Mouse (Mus musculus): ENCODE data around the gene Camkv. TPM values are rescaled to one million over a fixed set of nuclear protein-coding genes. Genes with fewer than 3 reads are reported as not detected.

Camkv gene
- polyA plus RNA-seq, 1 experiment from 2014 or later: 2.0 TPM

DNA sequence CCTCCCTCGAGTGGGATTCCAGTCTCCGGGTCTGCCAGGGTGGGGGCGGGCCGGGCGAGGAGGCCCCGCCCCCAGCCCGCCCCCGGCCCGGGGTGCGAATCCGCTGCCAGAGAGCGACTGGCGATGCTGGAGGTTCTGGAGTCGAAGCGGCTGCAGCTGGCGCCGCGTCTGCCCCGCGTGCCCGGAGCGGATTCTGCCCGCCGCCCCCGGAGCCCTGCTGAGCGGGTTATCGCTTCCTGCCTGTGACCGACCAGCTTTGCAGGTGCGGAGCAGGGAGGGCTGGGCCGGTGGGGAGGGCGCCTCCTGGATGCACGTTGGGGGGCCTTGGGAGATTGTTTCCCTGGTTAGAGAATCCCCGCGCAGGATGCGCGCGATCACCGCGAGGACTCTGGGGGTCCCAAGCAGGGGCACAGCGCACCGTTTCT lies 328 bp downstream of the Camkv start:
- WGBS: 1% methylated on average over 37 of the region's 41 CpGs
- ATAC-seq (ENCODE audit: low FRiP score, low TSS enrichment): peak; percentile 42

DNA sequence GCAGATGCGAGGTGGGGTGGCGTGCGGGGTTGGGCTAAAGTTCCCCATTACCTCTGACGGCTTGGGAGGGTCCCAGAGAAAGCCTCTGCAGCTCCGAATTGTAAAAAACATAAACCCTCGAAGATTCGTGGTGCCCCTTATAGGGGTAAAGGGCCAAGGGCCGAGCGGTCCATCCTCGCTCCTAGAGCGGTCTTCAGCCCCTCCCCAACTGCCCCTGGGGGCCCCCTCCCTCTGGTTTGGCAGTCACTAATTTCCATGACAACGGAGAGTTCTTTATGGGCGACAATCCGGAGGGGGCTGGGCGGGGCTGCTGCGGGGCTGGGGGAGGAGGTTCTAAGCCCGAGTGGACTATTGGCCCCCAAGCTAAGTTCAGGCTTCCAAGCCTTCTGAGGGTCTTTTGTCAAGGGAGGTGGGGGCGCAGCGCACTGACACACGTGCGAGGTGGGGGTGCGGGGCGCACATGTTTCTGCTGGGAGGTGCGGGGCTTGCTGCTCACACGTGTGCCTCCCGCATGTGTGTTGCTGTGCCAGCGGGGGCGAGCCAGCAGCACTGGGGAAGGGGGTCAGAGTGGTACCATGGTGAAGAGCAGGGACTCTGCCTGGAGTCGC lies 845 bp downstream of the Camkv start:
- Histone ChIP-seq H3K4me2 (replicated peaks; ENCODE audit: low read depth, low read length) (peak overlapping the region; percentile 88), H3K27ac (ENCODE audit: low read length) (no peak overlapping the region), H3K4me1 (ENCODE audit: insufficient read depth, low read length) (peaks cover 5% of the 10 kb centered on the region), H3K9me3 (ENCODE audit: low read length) (no peaks in the 10 kb centered on the region), H3K9ac (replicated peaks; ENCODE audit: low read length) (peak overlapping the region; percentile 58), H3K4me3 (ENCODE audit: low read length) (peak overlapping the region; percentile 53), H3K27me3 (ENCODE audit: insufficient read depth, low read length) (peaks cover 12% of the 10 kb centered on the region), H3K36me3 (ENCODE audit: insufficient read depth, low read length) (no peaks in the 10 kb centered on the region)
- whole genome bisulfite sequencing: under 1% methylated on average over 29 of the region's 29 CpGs
- ATAC-seq (ENCODE audit: low FRiP score, low TSS enrichment): peak; percentile 62

More for the DNA sequence above, 328 bp downstream of the Camkv start:
- peak overlapping the region; percentile 53 for H3K4me3 ChIP-seq (ENCODE audit: low read length)
- no peaks in the 10 kb centered on the region for H3K36me3 ChIP-seq (ENCODE audit: insufficient read depth, low read length)
- H3K27me3 ChIP-seq (ENCODE audit: insufficient read depth, low read length): peaks cover 12% of the 10 kb centered on the region
- H3K9ac ChIP-seq (replicated peaks; ENCODE audit: low read length): peak overlapping the region; percentile 58
- peak overlapping the region; percentile 88 for H3K4me2 ChIP-seq (replicated peaks; ENCODE audit: low read depth, low read length)
- H3K4me1 ChIP-seq (ENCODE audit: insufficient read depth, low read length): peaks cover 5% of the 10 kb centered on the region
- H3K9me3 ChIP-seq (ENCODE audit: low read length): no peaks in the 10 kb centered on the region
- H3K27ac ChIP-seq (ENCODE audit: low read length): no peak overlapping the region

DNA sequence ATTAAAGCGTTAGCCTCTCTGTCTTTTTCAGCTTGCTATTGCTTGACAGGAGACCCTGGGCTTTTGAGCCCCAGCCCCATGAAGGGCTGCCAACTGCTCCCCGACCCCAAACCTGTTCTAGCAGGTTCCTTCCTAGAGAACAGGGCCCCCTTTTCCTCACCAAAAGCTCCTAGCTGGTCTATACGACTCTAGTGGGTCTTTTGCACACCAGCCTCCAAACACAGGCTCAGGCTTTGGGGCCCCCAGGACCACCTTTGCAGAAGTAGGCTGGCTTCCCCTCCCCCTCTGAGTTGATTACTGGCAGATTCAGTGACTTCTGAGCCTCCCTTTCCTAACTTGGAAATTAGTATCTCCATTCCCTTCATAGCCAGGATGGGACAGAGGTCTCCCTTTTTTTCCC lies 1.4 kb downstream of the Camkv start:
- no peak overlapping the region for H3K4me3 ChIP-seq (ENCODE audit: low read length)

DNA sequence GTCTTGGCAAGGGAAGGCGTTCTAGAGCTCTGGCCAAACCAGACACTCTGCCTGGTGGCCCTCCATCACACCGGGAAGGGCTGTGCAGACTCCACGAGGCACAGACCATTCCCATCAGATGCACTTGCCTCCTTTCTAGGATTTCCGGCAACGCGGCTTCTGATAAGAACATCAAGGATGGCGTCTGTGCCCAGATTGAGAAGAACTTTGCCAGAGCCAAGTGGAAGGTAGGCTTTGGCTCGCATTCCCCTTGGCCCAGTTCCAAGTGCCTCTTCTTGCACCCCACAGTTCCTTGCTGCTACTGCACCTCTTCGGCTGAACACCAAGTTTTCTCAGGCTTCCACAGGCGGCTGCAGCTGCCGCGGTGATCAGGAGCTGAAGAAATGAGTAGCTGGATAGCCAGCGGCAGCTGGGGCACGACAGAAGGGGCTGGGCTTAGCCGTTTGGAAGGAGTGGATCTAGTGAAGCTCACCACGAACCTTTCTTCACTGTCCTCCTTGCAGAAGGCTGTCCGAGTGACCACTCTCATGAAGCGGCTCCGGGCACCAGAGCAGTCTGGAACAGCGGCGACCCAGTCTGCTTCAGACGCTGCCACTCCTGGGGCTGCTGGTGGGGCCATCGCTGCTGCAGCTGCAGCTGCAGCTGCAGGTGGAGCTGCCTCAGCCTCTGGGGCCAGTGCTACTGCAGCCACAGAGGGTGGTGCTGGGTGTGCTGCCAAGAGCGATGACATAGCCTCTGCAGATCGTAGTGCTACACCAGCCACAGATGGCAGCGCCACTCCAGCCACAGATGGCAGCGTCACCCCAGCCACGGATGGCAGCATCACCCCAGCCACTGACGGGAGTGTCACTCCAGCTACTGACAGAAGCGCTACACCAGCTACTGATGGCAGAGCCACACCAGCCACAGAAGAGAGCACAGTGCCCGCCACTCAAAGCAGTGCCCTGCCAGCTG lies 12.0 kb downstream of the Camkv start:
- WGBS: 89% methylated on average over 31 of the region's 31 CpGs
- Histone ChIP-seq H3K4me1 (ENCODE audit: insufficient read depth, low read length) (peaks cover 14% of the 10 kb centered on the region), H3K4me3 (ENCODE audit: low read length) (no peak overlapping the region), H3K4me2 (replicated peaks; ENCODE audit: low read depth, low read length) (no peak overlapping the region), H3K9me3 (ENCODE audit: low read length) (no peaks in the 10 kb centered on the region), H3K27ac (ENCODE audit: low read length) (no peak overlapping the region), H3K36me3 (ENCODE audit: insufficient read depth, low read length) (no peaks in the 10 kb centered on the region), H3K27me3 (ENCODE audit: insufficient read depth, low read length) (no peaks in the 10 kb centered on the region), H3K9ac (replicated peaks; ENCODE audit: low read length) (no peak overlapping the region)
- no peak for ATAC-seq (ENCODE audit: low FRiP score, low TSS enrichment)

More for the DNA sequence above, 1.4 kb downstream of the Camkv start:
- H3K27me3 ChIP-seq (ENCODE audit: insufficient read depth, low read length): peaks cover 12% of the 10 kb centered on the region
- no peak overlapping the region for H3K27ac ChIP-seq (ENCODE audit: low read length)
- whole genome bisulfite sequencing: 15% methylated on average over 3 of the region's 3 CpGs
- H3K9ac ChIP-seq (replicated peaks; ENCODE audit: low read length): no peak overlapping the region
- H3K9me3 ChIP-seq (ENCODE audit: low read length): no peaks in the 10 kb centered on the region
- no peak for ATAC-seq (ENCODE audit: low FRiP score, low TSS enrichment)
- H3K4me2 ChIP-seq (replicated peaks; ENCODE audit: low read depth, low read length): no peak overlapping the region; the same call in 1 of the 2 replicates
- peaks cover 5% of the 10 kb centered on the region for H3K4me1 ChIP-seq (ENCODE audit: insufficient read depth, low read length)
- H3K36me3 ChIP-seq (ENCODE audit: insufficient read depth, low read length): no peaks in the 10 kb centered on the region

DNA sequence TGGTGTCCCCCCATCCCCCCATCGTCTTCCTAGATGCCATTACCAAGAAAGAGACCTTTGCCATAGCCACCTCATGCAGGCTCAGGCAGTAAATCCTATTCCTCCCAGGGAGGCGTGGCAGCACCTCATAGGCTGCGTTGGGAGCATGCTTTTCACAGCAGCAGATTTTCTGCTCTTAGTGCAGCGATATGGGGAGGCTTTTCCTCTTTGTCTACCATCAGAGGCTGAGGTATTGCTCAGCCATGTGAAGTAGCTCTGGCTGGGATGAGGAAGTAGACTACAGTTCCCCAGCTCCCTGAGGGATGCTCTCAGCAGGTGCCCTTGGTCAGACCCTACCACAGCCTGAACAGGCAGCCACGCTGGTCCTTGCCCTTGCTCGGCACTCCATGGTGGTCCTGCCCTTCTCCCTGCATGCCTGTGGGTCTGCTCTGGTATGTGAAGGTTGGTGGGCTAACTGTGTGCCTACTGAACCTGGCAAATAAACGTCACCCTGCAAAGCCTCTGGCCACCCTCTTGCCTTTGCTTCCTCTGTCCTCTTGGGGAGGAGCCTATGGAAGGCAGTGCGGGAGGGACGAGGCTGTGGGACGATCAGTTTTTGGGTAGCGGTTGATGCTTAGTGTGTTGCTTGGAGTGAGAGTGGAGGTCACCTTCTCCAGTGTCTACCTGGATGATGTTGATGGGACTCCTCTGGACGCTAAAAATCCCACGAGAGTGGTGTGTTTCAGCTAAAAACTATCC lies 13.9 kb downstream of the Camkv start:
- Histone ChIP-seq H3K9me3 (ENCODE audit: low read length) (no peaks in the 10 kb centered on the region), H3K27me3 (ENCODE audit: insufficient read depth, low read length) (no peaks in the 10 kb centered on the region), H3K9ac (replicated peaks; ENCODE audit: low read length) (no peak overlapping the region), H3K36me3 (ENCODE audit: insufficient read depth, low read length) (no peaks in the 10 kb centered on the region), H3K27ac (ENCODE audit: low read length) (no peak overlapping the region), H3K4me1 (ENCODE audit: insufficient read depth, low read length) (peaks cover 14% of the 10 kb centered on the region), H3K4me3 (ENCODE audit: low read length) (no peak overlapping the region), H3K4me2 (replicated peaks; ENCODE audit: low read depth, low read length) (no peak overlapping the region)
- WGBS: 82% methylated on average over 13 of the region's 13 CpGs
- no peak for ATAC-seq (ENCODE audit: low FRiP score, low TSS enrichment)

DNA sequence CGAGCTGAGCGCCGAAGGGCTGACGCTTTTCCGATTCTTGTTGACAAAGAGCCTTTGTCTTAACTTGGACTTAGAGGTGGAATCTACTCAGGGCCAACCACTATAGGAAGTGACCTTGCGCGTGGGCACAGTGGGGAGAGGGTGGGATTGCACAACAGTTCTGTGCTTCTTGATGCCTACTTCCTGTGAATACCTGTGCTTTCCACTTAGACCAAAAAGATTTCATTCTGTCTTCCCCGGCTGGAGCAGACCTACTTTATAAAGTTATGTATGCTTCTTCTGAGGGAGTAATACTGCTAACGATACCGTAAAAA lies 14.4 kb downstream of the Camkv start, which contains the start of gene Traip:
Gene Traip, plus strand, starts transcription at position 215 of the 314 bp plus-strand sequence.
- no peaks in the 10 kb centered on the region for H3K9me3 ChIP-seq (ENCODE audit: low read length)
- H3K4me2 ChIP-seq (replicated peaks; ENCODE audit: low read depth, low read length): peak within 1 kb of the TSS; percentile 92
- 87% methylated on average over 10 of the region's 10 CpGs for WGBS
- peak within 1 kb of the TSS; percentile 69 for H3K4me3 ChIP-seq (ENCODE audit: low read length)
- no peaks in the 10 kb centered on the region for H3K36me3 ChIP-seq (ENCODE audit: insufficient read depth, low read length)
- ATAC-seq (ENCODE audit: low FRiP score, low TSS enrichment): no peak
- H3K27ac ChIP-seq (ENCODE audit: low read length): peak within 1 kb of the TSS; percentile 79
- H3K4me1 ChIP-seq (ENCODE audit: insufficient read depth, low read length): peaks cover 14% of the 10 kb centered on the region
- H3K27me3 ChIP-seq (ENCODE audit: insufficient read depth, low read length): no peaks in the 10 kb centered on the region
- peak within 1 kb of the TSS; percentile 81 for H3K9ac ChIP-seq (replicated peaks; ENCODE audit: low read length)

DNA sequence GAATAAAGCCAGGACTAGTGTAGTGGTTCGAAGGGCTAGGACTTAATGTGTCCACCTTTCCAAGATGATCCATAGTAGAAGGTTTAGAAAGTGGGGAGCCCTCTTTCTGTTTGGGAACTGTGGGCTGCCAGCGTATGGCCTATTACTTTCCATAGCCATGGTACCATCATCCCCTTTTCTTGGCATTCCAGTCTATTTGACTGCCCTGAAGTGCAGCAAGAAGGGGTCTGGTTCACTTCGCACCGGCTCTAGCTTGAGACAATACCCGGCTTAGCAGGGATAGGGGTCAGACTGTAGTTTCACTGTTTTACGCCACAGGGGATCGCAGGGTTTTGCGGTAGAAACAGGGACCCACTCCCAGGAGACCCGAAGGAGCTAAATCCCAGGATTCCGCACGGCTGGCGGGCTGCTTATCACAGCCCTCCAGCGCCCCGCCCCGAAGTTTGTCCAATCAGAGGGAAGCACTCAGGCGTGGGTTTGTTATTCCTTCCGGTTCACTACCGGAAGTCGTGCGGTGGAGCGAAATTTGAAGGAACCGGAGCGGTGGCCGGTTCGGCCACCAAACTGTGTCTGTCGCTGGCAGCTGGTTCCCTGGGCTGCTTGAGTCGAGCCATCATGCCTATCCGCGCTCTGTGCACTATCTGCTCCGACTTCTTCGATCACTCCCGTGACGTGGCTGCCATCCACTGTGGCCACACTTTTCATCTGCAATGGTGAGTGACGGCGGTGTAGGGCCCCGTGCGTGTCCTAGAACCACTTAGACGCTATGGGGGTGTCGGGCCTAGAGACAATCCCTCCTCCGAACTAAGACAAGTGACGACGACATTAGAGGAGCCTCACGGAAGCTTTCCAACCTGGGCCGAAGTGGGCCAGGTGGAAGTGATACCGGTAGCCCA lies 15.2 kb downstream of the Camkv start:
- Histone ChIP-seq H3K4me3 (ENCODE audit: low read length) (peak overlapping the region; percentile 69), H3K9ac (replicated peaks; ENCODE audit: low read length) (peak overlapping the region; percentile 81), H3K27me3 (ENCODE audit: insufficient read depth, low read length) (no peaks in the 10 kb centered on the region), H3K4me1 (ENCODE audit: insufficient read depth, low read length) (peaks cover 14% of the 10 kb centered on the region), H3K4me2 (replicated peaks; ENCODE audit: low read depth, low read length) (peak overlapping the region; percentile 92), H3K9me3 (ENCODE audit: low read length) (no peaks in the 10 kb centered on the region), H3K36me3 (ENCODE audit: insufficient read depth, low read length) (no peaks in the 10 kb centered on the region), H3K27ac (ENCODE audit: low read length) (peak overlapping the region; percentile 79)
- WGBS: 12% methylated on average over 45 of the region's 45 CpGs
- ATAC-seq (ENCODE audit: low FRiP score, low TSS enrichment): peak; percentile 94

DNA sequence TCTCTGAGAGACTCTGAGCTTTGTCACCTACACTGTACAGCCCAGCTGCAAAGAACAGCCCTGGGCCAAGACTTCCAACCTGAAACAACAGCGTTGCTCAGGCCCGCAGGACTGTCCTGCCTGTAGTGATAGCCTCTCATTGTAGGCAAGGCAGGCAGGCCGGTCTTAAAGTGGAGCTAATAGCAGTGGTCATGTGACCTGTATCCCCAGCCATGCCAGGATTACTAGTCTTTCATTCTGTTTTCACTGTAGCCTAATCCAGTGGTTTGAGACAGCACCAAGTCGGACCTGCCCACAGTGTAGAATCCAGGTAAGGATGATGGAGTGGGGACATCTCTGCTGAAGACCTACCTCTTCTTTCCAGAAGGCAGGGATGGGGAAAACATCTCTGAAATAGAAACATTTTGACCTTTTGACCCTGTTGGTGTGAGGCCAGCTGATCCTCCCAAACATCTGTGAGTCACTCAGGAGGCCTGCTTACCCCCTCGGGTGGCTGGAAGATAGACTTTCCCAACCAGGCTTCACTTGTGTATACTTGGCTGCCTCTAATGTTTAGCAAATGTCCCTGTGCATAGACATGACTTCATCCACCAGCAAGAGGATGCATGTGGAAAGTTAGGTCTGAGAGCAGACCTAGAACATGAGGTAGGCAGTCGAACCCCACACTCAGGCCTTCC lies 20.3 kb downstream of the Camkv start:
- H3K4me3 ChIP-seq (ENCODE audit: low read length): no peak overlapping the region
- H3K4me1 ChIP-seq (ENCODE audit: insufficient read depth, low read length): peaks cover 11% of the 10 kb centered on the region
- H3K9ac ChIP-seq (replicated peaks; ENCODE audit: low read length): no peak overlapping the region
- H3K9me3 ChIP-seq (ENCODE audit: low read length): no peaks in the 10 kb centered on the region
- no peak overlapping the region for H3K27ac ChIP-seq (ENCODE audit: low read length)
- WGBS: 80% methylated on average over 6 of the region's 6 CpGs
- H3K4me2 ChIP-seq (replicated peaks; ENCODE audit: low read depth, low read length): no peak overlapping the region
- ATAC-seq (ENCODE audit: low FRiP score, low TSS enrichment): no peak
- peaks cover 9% of the 10 kb centered on the region; the same call in 1 of the 2 replicates for H3K36me3 ChIP-seq (ENCODE audit: insufficient read depth, low read length)
- no peaks in the 10 kb centered on the region for H3K27me3 ChIP-seq (ENCODE audit: insufficient read depth, low read length)
